Mouse (Mus musculus) kidney, adult 2 months (tissue): ENCODE results near the gene Ppfia3. TPM values are rescaled to one million over a fixed set of nuclear protein-coding genes. Genes with fewer than 3 reads are reported as not detected.

Experiments
- DNase-seq: peaks from one replicate; pipeline ENCODE4 v3.0.0; 2021
- H3K27ac ChIP-seq: fragments of 200-500 bp; 2 replicates; pipeline ENCODE4 v1.5.1; 2012; ENCODE audit warnings: low read depth, low read length, control low read depth, inconsistent platforms; ENCODE audit not compliant: insufficient read depth
- H3K27me3 ChIP-seq: fragments of 200-500 bp; replicated peaks from 2 replicates; pipeline ENCODE4 v1.6.1; 2012; ENCODE audit warnings: mild to moderate bottlenecking, moderate library complexity, low read length, inconsistent platforms; ENCODE audit not compliant: control insufficient read depth, insufficient read depth
- H3K36me3 ChIP-seq: fragments of 200-500 bp; 2 replicates; pipeline ENCODE4 v1.6.1; 2012; ENCODE audit warnings: mild to moderate bottlenecking, moderate library complexity, low read length, inconsistent platforms; ENCODE audit not compliant: control insufficient read depth, insufficient read depth
- H3K4me1 ChIP-seq: fragments of 200-500 bp; 2 replicates; pipeline ENCODE4 v1.6.1; 2011; ENCODE audit warnings: low read length; ENCODE audit not compliant: control insufficient read depth, insufficient read depth
- H3K4me3 ChIP-seq: fragments of 200-500 bp; 2 replicates; pipeline ENCODE4 v1.5.1; 2011; ENCODE audit warnings: mild to moderate bottlenecking, low read depth, low read length, control low read depth; ENCODE audit not compliant: insufficient read depth
- CTCF ChIP-seq: fragments of 200-500 bp; conservative IDR thresholded peaks from 2 replicates; pipeline ENCODE4 v1.5.1; 2011; ENCODE audit warnings: low read depth, mild to moderate bottlenecking, control low read depth, low read length, moderate library complexity, mixed read lengths; ENCODE audit not compliant: insufficient read depth, insufficient read length
- POLR2A ChIP-seq: fragments of 200-500 bp; IDR thresholded peaks from one replicate; pipeline ENCODE4 v1.6.1; 2011; ENCODE audit warnings: low read depth, low read length, control low read depth
- WGBS: fragments of 180-500 bp; shearing (Covaris S2); methylation state at CpG from one replicate; pipeline ENCODE4 v1.1.7; 2018; 5-methylcytosine and 5-hydroxymethylcytosine counted together
- polyA plus RNA-seq: library from polyadenylated mRNA; depleted of rRNA; stranded (reverse); fragments of >200 nt; gene quantifications from 2 replicates; pipeline ENCODE4 v1.2.3, GENCODE M21; 2012

The Ppfia3 gene
- polyA plus RNA-seq, 1 experiment = 0.64 TPM

GRCm38 (mm10) chr7:45340066-45340442 lies 26.8 kb downstream of the Ppfia3 start:
- no peaks in the 10 kb centered on the region for H3K36me3 ChIP-seq
- no peaks in the 10 kb centered on the region for H3K27me3 ChIP-seq
- DNase-seq = no peak
- H3K4me3 ChIP-seq = peak overlapping the region; percentile 69; the same call in 1 of the 2 replicates
- no peak overlapping the region for H3K27ac ChIP-seq
- WGBS = 4% methylated on average over 11 of the region's 11 CpGs
- no peak for TF ChIP-seq POLR2A
- TF ChIP-seq CTCF = no peak
- 0 out of 2 replicates have a peak, but pooled peaks cover 3% of the 10 kb centered on the region for H3K4me1 ChIP-seq

GRCm38 (mm10) chr7:45339410-45340065 lies 27.3 kb downstream of the Ppfia3 start:
- H3K27me3 ChIP-seq = no peaks in the 10 kb centered on the region
- DNase-seq = peak; percentile 60
- no peak overlapping the region for H3K27ac ChIP-seq
- under 1% methylated on average over 36 of the region's 39 CpGs for WGBS
- 0 out of 2 replicates have a peak, but pooled peaks cover 3% of the 10 kb centered on the region for H3K4me1 ChIP-seq
- TF ChIP-seq CTCF (no peak), POLR2A (no peak)
- peak overlapping the region; percentile 69 for H3K4me3 ChIP-seq
- H3K36me3 ChIP-seq = no peaks in the 10 kb centered on the region

- no peak overlapping the region for H3K4me3 ChIP-seq
- H3K4me1 ChIP-seq = 0 out of 2 replicates have a peak, but pooled peaks cover 3% of the 10 kb centered on the region
- no peak for TF ChIP-seq CTCF
- no peak for TF ChIP-seq POLR2A
- no peaks in the 10 kb centered on the region for H3K36me3 ChIP-seq
- H3K27ac ChIP-seq = no peak overlapping the region
- 8% methylated on average over 14 of the region's 14 CpGs for WGBS
- peak; percentile 31 for DNase-seq
- H3K27me3 ChIP-seq = no peaks in the 10 kb centered on the region
These were observed 28.5 kb downstream of the Ppfia3 start for GRCm38 (mm10) chr7:45338161-45338911.

GRCm38 (mm10) chr7:45337469-45337868 lies 29.4 kb downstream of the Ppfia3 start:
- no peaks in the 10 kb centered on the region for H3K36me3 ChIP-seq
- H3K4me3 ChIP-seq = no peak overlapping the region
- WGBS = 29% methylated on average over 4 of the region's 4 CpGs
- DNase-seq = no peak
- 0 out of 2 replicates have a peak, but pooled peaks cover 3% of the 10 kb centered on the region for H3K4me1 ChIP-seq
- TF ChIP-seq CTCF = no peak
- no peak for TF ChIP-seq POLR2A
- no peaks in the 10 kb centered on the region for H3K27me3 ChIP-seq
- H3K27ac ChIP-seq = no peak overlapping the region

- no peaks in the 10 kb centered on the region for H3K27me3 ChIP-seq
- 90% methylated on average over 4 of the region's 4 CpGs for WGBS
- DNase-seq = no peak
- no peaks in the 10 kb centered on the region for H3K36me3 ChIP-seq
- TF ChIP-seq CTCF (no peak), POLR2A (no peak)
- 0 out of 2 replicates have a peak, but pooled peaks cover 8% of the 10 kb centered on the region for H3K4me1 ChIP-seq
- H3K4me3 ChIP-seq = no peak overlapping the region
- no peak overlapping the region for H3K27ac ChIP-seq
These were observed 30.5 kb downstream of the Ppfia3 start for GRCm38 (mm10) chr7:45336319-45336718.

- H3K27me3 ChIP-seq = no peaks in the 10 kb centered on the region
- no peak for DNase-seq
These were observed 31.8 kb downstream of the Ppfia3 start, which contains the start of gene Hrc for GRCm38 (mm10) chr7:45335056-45335455. Hrc (plus strand) TSS chr7:45335290.

GRCm38 (mm10) chr7:45334605-45335004 lies 32.2 kb downstream of the Ppfia3 start:
- H3K4me3 ChIP-seq = no peak overlapping the region
- TF ChIP-seq CTCF = no peak
- TF ChIP-seq POLR2A = no peak
- H3K36me3 ChIP-seq = no peaks in the 10 kb centered on the region
- WGBS = 51% methylated on average over 3 of the region's 3 CpGs
- DNase-seq = no peak
- no peak overlapping the region for H3K27ac ChIP-seq
- 0 out of 2 replicates have a peak, but pooled peaks cover 5% of the 10 kb centered on the region for H3K4me1 ChIP-seq
- no peaks in the 10 kb centered on the region for H3K27me3 ChIP-seq

More at GRCm38 (mm10) chr7:45335056-45335455, 31.8 kb downstream of the Ppfia3 start, which contains the start of gene Hrc:
- TF ChIP-seq CTCF (no peak), POLR2A (no peak)
- Histone ChIP-seq H3K27ac (no peak within 1 kb of the TSS), H3K4me3 (no peak within 1 kb of the TSS), H3K4me1 (0 out of 2 replicates have a peak, but pooled peaks cover 8% of the 10 kb centered on the region), H3K36me3 (no peaks in the 10 kb centered on the region)
- 41% methylated on average over 5 of the region's 5 CpGs for WGBS
